Mouse (Mus musculus): Measurements from ENCODE around the gene Olfr658. TPM values are rescaled to one million over a fixed set of nuclear protein-coding genes. Genes with fewer than 3 reads are reported as not detected.

The Olfr658 gene
- polyA plus RNA-seq, 1 experiment: not detected

GRCm38 (mm10) chr7:104613655-104614054 lies 33.5 kb downstream of the Olfr658 start, which contains the start of gene Olfr656:
Olfr656 (plus strand) TSS chr7:104613955.
- Histone ChIP-seq H3ac (ENCODE audit: control insufficient read depth, insufficient read length) (no peak within 1 kb of the TSS), H3K27me3 (ENCODE audit: control insufficient read depth, insufficient read depth, insufficient read length) (no peaks in the 10 kb centered on the region), H3K4me2 (ENCODE audit: low read depth) (no peak within 1 kb of the TSS), H3K36me3 (ENCODE audit: control insufficient read depth, insufficient read depth) (no peaks in the 10 kb centered on the region), H3K79me2 (ENCODE audit: control insufficient read depth, insufficient read depth) (no peaks in the 10 kb centered on the region), H3K4me3 (no peak within 1 kb of the TSS)
- TF ChIP-seq POLR2AphosphoS2 (IDR thresholded peaks at IDR 0.05; ENCODE audit: insufficient read length, low read depth): no peak
- no peak for TF ChIP-seq E2F4 (IDR thresholded peaks at IDR 0.05; ENCODE audit: insufficient read depth)
- TF ChIP-seq REST (IDR thresholded peaks at IDR 0.05; ENCODE audit: insufficient read depth, insufficient read length): no peak
- TF ChIP-seq TCF12 (IDR thresholded peaks at IDR 0.05; ENCODE audit: insufficient read depth, poor library complexity, severe bottlenecking): no peak
- TF ChIP-seq USF1 (IDR thresholded peaks at IDR 0.05; ENCODE audit: low read depth): no peak
- no peak for TF ChIP-seq MAX (IDR thresholded peaks at IDR 0.05; ENCODE audit: low read depth)
- TF ChIP-seq POLR2A (IDR thresholded peaks at IDR 0.05; ENCODE audit: insufficient read length, low read depth): no peak
- TF ChIP-seq TCF3 (IDR thresholded peaks at IDR 0.05; ENCODE audit: insufficient read length, low read depth): no peak
- TF ChIP-seq SRF (IDR thresholded peaks at IDR 0.05; ENCODE audit: control insufficient read depth, insufficient read length, low read depth): no peak
- no peak for TF ChIP-seq MYOD1 (IDR thresholded peaks at IDR 0.05; ENCODE audit: control insufficient read depth in 1 of 3, insufficient read length in 2 of 3, low read depth in 2 of 3)
- no peak for TF ChIP-seq MYOG (IDR thresholded peaks at IDR 0.05; ENCODE audit: control insufficient read depth in 1 of 3, insufficient read depth in 1 of 3, insufficient read length in 2 of 3, low read depth in 2 of 3)

GRCm38 (mm10) chr7:104604727-104605126 lies 42.4 kb downstream of the Olfr658 start:
- Histone ChIP-seq H3K4me3 (no peak overlapping the region), H3K79me2 (ENCODE audit: control insufficient read depth, insufficient read depth) (no peaks in the 10 kb centered on the region), H3ac (ENCODE audit: control insufficient read depth, insufficient read length) (no peak overlapping the region), H3K4me2 (ENCODE audit: low read depth) (no peak overlapping the region), H3K27me3 (ENCODE audit: control insufficient read depth, insufficient read depth, insufficient read length) (no peaks in the 10 kb centered on the region), H3K36me3 (ENCODE audit: control insufficient read depth, insufficient read depth) (no peaks in the 10 kb centered on the region)
- no peak for TF ChIP-seq POLR2A (IDR thresholded peaks at IDR 0.05; ENCODE audit: insufficient read length, low read depth)
- no peak for TF ChIP-seq USF1 (IDR thresholded peaks at IDR 0.05; ENCODE audit: low read depth)
- TF ChIP-seq REST (IDR thresholded peaks at IDR 0.05; ENCODE audit: insufficient read depth, insufficient read length): no peak
- TF ChIP-seq TCF3 (IDR thresholded peaks at IDR 0.05; ENCODE audit: insufficient read length, low read depth): no peak
- TF ChIP-seq MYOG (IDR thresholded peaks at IDR 0.05; ENCODE audit: control insufficient read depth in 1 of 3, insufficient read depth in 1 of 3, insufficient read length in 2 of 3, low read depth in 2 of 3): no peak
- no peak for TF ChIP-seq POLR2AphosphoS2 (IDR thresholded peaks at IDR 0.05; ENCODE audit: insufficient read length, low read depth)

- no peak overlapping the region for H3K4me2 ChIP-seq (ENCODE audit: low read depth)
- H3K79me2 ChIP-seq (ENCODE audit: control insufficient read depth, insufficient read depth): no peaks in the 10 kb centered on the region
- H3K36me3 ChIP-seq (ENCODE audit: control insufficient read depth, insufficient read depth): no peaks in the 10 kb centered on the region
- H3ac ChIP-seq (ENCODE audit: control insufficient read depth, insufficient read length): no peak overlapping the region
- no peak for TF ChIP-seq MYOG (IDR thresholded peaks at IDR 0.05; ENCODE audit: control insufficient read depth in 1 of 3, insufficient read depth in 1 of 3, insufficient read length in 2 of 3, low read depth in 2 of 3)
- H3K4me3 ChIP-seq: no peak overlapping the region
- H3K27me3 ChIP-seq (ENCODE audit: control insufficient read depth, insufficient read depth, insufficient read length): no peaks in the 10 kb centered on the region
These were observed 43.9 kb downstream of the Olfr658 start for GRCm38 (mm10) chr7:104603173-104603572.

GRCm38 (mm10) chr7:104601679-104602078 lies 45.4 kb downstream of the Olfr658 start, which contains the start of gene Olfr655:
Olfr655 (minus strand) TSS chr7:104601779.
- TF ChIP-seq MYOD1 (IDR thresholded peaks at IDR 0.05; ENCODE audit: control insufficient read depth in 1 of 3, insufficient read length in 2 of 3, low read depth in 2 of 3) (no peak), E2F4 (IDR thresholded peaks at IDR 0.05; ENCODE audit: insufficient read depth) (no peak), TCF3 (IDR thresholded peaks at IDR 0.05; ENCODE audit: insufficient read length, low read depth) (no peak), MAX (IDR thresholded peaks at IDR 0.05; ENCODE audit: low read depth) (no peak), POLR2A (IDR thresholded peaks at IDR 0.05; ENCODE audit: insufficient read length, low read depth) (no peak), REST (IDR thresholded peaks at IDR 0.05; ENCODE audit: insufficient read depth, insufficient read length) (no peak), MYOG (IDR thresholded peaks at IDR 0.05; ENCODE audit: control insufficient read depth in 1 of 3, insufficient read depth in 1 of 3, insufficient read length in 2 of 3, low read depth in 2 of 3) (no peak), USF1 (IDR thresholded peaks at IDR 0.05; ENCODE audit: low read depth) (no peak)
- Histone ChIP-seq H3K4me3 (no peak within 1 kb of the TSS), H3K79me2 (ENCODE audit: control insufficient read depth, insufficient read depth) (no peaks in the 10 kb centered on the region), H3K4me2 (ENCODE audit: low read depth) (no peak within 1 kb of the TSS), H3K36me3 (ENCODE audit: control insufficient read depth, insufficient read depth) (no peaks in the 10 kb centered on the region), H3K27me3 (ENCODE audit: control insufficient read depth, insufficient read depth, insufficient read length) (no peaks in the 10 kb centered on the region), H3ac (ENCODE audit: control insufficient read depth, insufficient read length) (no peak within 1 kb of the TSS)

Other genes with a start within 250 kb of the Olfr658 start
- gene Trim30c, start 246.5 kb downstream of the Olfr658 start, polyA plus RNA-seq (2012; fragmentation: generic; extraction: Trizol): not detected
- gene Trim30a, start 182.1 kb downstream of the Olfr658 start, polyA plus RNA-seq (2012; fragmentation: generic; extraction: Trizol): 0.02 TPM
- gene Trim30d, start 139.5 kb downstream of the Olfr658 start, polyA plus RNA-seq (2012; fragmentation: generic; extraction: Trizol): not detected
- gene Olfr651, start 97.2 kb downstream of the Olfr658 start, polyA plus RNA-seq (2012; fragmentation: generic; extraction: Trizol): not detected
- not detected for gene Olfr652, start 86.4 kb downstream of the Olfr658 start, polyA plus RNA-seq (2012; fragmentation: generic; extraction: Trizol)
- not detected for gene Olfr653, start 70.0 kb downstream of the Olfr658 start, polyA plus RNA-seq (2012; fragmentation: generic; extraction: Trizol)
- not detected for gene Olfr654, start 60.3 kb downstream of the Olfr658 start, polyA plus RNA-seq (2012; fragmentation: generic; extraction: Trizol)
- gene Olfr655, start 45.5 kb downstream of the Olfr658 start, polyA plus RNA-seq (2012; fragmentation: generic; extraction: Trizol): not detected
- gene Olfr656, start 33.4 kb downstream of the Olfr658 start, polyA plus RNA-seq (2012; fragmentation: generic; extraction: Trizol): not detected
- not detected for gene Olfr657, start 22.5 kb downstream of the Olfr658 start, polyA plus RNA-seq (2012; fragmentation: generic; extraction: Trizol)
- not detected for gene Olfr659, start 19.4 kb upstream of the Olfr658 start, polyA plus RNA-seq (2012; fragmentation: generic; extraction: Trizol)
- gene Olfr661, start 39.2 kb upstream of the Olfr658 start, polyA plus RNA-seq (2012; fragmentation: generic; extraction: Trizol): not detected
- gene Usp17le, start 130.2 kb upstream of the Olfr658 start, polyA plus RNA-seq (2012; fragmentation: generic; extraction: Trizol): 0.56 TPM
- gene Usp17lb, start 195.3 kb upstream of the Olfr658 start, polyA plus RNA-seq (2012; fragmentation: generic; extraction: Trizol): 0.20 TPM
- 5.3 TPM for gene Usp17la, start 209.7 kb upstream of the Olfr658 start, polyA plus RNA-seq (2012; fragmentation: generic; extraction: Trizol)
- not detected for gene Olfr665, start 230.7 kb upstream of the Olfr658 start, polyA plus RNA-seq (2012; fragmentation: generic; extraction: Trizol)
- gene Olfr666, start 248.6 kb upstream of the Olfr658 start, polyA plus RNA-seq (2012; fragmentation: generic; extraction: Trizol): not detected

All from myocyte (in vitro differentiated cells).